Mouse (Mus musculus): ENCODE measurements around the gene Rgs7.

Rgs7 gene

DNA sequence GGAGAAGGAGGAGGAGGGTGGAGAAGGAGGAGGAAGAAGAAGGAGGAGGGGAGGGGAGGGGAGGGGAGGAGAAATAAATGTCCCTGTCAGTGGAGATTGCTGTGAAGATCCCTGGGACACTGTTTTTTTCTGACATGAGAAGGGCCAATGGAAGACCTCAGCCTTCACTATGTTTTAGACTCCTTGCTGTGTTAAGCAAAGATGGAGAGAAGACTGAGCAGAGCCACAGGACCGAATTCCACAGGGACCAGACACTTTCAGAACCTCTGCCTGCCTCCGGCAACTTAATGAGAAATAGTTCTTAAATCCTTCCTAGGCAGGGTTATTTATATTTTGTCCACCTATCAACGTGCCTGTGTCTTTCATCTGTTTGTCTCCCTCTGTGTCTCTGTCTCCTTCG lies 464.0 kb downstream of the Rgs7 start:
- DNase-seq (ENCODE audit: low spot score): no peak

DNA sequence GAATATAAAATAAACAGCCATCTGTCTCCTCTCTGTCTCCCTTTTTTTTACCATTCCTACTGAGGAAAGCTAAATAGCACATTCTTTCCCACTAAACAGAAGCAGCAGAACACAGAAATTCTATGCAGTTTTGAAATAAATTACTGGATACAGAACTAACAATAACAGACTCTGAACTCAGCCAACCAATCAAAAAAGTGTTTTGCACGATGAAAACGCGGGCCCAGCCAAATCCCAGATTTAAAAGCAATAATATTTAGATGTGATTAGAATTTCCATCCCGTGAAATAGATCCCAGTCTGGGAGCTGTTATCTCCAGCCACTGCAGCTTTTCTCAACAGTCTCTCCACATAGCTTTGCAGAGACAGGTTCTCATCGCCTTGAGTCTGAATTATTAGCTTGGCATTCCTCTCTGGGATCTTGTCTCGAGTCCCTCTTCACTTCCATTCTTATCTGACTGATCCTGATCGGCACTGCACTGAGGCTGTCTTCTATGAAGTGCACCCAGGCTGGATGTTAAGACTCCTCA lies 466.5 kb downstream of the Rgs7 start:
- DNase-seq (ENCODE audit: low spot score): no peak

DNA sequence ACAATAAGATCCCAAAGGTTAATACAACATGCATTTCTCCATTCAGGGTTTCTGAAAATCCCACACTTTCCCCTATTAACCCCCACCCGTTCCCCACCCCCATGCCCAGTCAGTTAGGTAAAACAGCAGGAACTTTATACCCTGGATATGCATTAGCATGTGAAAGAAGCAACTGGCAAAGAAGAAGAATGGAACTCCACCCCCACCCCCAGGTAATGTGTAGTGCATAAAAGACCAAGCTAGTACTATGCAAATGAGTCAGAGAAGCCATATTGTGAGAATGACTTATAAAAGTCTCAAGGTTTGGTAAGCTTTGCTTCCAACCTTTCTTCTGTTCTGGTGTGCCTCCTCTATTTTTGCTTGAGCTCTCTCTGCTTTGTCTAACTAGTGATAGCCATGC lies 468.2 kb downstream of the Rgs7 start:
- DNase-seq (ENCODE audit: low spot score): no peak
